Mouse (Mus musculus): ENCODE measurements around the gene Wnt16. TPM values are rescaled to one million over a fixed set of nuclear protein-coding genes. Genes with fewer than 3 reads are reported as not detected.

Gene Wnt16
- not detected for polyA plus RNA-seq (2014; fragmentation: Illumina TruSeq; extraction: RNeasy Lipid Tissue Mini Kit (QIAGEN cat#74804); ENCODE audit: low replicate concordance)

DNA sequence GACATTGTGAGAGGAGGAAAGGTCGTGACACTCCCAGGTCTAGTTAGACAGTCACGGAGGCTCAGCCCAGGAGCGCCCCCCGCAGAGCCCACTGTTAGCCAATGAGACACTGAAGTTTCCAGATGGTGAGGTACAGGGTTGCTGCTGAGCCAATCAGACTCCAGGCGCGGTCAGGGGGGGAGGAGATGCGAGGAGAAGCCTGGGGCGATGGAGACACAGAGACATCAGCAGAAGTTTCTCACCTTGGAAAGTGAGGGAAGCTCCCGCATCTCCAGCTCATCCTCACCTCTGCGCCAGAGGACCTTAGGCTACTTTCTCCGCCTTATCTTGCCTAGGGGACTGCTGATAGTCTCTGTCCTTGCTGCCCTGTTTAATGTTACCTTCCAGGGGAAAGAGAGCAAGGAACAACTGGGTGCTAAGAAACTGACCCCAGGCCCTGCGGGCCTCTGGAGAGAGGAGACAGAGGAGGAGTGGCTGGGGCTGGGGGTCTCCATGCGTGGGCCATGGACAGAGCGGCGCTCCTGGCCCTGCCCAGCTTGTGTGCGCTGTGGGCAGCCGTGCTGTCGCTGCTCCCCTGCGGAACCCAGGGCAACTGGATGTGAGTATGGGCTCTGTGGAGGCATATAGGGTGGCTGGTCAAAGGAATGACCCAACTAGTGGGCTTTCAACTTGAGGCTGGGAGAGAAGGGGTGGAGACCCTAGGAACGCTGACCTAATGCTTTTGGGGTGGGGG, at the start of gene Wnt16:
Wnt16 (plus strand) TSS at position 224 of the 733 bp plus-strand sequence.

Other genes starting within 250 kb of the Wnt16 start
- 196 TPM for gene Fam3c, start 68.0 kb downstream of the Wnt16 start, polyA plus RNA-seq (2014; fragmentation: Illumina TruSeq; extraction: RNeasy Lipid Tissue Mini Kit (QIAGEN cat#74804); ENCODE audit: low replicate concordance)